Mouse (Mus musculus) embryo, embryonic 10.5 days (tissue): ENCODE measurements around the gene Gm10401.

Experiments used
- DNase-seq: peaks from one replicate; pipeline ENCODE4 v3.0.0-alpha.2; 2015; ENCODE audit warnings: low spot score

Gm10401 gene

DNA sequence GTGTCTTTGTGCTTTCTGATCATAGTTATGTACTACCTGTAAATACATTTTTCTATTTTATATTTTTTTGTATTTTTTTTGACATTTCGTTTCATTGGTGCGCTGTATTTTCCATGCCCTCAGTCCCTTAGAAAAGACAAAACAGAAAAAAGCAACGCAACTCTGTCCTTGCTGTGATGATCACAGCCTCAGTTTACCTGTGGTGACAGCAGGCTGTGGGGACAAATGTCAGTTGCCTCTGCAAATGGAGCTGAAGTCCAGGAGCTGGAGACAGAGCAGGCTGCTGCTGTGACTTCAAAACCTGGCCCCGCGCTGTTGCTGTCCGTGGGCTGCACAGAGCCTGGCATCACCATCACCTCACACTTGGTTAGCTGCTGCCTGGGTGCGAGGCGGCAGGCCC lies at the start of gene Gm10401:
Gene Gm10401, minus strand, starts transcription at position 101 of the 400 bp plus-strand sequence.
- no peak for DNase-seq

DNA sequence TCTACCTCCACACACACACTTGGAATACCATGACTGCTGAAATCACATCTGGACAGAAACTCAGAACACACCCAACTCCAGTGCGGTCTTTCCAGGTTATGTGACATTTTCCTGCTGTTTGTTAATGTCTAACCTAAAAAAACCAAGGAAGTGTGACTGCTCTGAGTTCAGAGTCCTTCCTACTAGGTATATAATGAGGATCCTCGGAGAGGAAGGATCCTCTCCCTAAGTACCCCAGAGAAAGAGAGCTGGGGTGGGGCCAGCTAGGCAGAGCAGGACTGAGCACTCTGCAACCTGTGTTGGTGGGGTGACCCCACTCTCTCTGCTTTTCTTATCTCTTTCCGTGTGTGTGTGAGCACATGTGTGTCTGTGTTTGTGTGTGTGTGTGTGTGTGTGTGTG lies 49.3 kb upstream of the Gm10401 start:
- no peak for DNase-seq

DNA sequence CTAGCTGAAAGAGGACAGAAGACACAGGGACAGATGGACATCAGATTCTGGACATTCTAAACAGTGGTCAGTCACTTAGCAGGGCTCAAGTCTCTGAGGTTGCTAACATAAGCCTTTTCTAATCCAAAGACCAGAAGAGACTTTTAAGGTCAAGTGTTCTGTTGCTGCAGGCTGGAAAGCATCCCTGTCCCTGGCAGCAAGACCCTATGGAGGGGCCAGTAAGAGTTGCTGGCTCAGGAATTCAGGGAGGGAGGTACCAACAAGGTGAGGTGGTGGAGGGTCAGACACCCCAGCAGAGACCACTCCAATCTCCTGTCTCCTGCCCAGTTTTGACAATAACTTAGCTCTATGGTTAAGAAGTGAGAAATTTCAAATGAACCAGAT lies 48.6 kb upstream of the Gm10401 start:
- DNase-seq, result no peak

DNA sequence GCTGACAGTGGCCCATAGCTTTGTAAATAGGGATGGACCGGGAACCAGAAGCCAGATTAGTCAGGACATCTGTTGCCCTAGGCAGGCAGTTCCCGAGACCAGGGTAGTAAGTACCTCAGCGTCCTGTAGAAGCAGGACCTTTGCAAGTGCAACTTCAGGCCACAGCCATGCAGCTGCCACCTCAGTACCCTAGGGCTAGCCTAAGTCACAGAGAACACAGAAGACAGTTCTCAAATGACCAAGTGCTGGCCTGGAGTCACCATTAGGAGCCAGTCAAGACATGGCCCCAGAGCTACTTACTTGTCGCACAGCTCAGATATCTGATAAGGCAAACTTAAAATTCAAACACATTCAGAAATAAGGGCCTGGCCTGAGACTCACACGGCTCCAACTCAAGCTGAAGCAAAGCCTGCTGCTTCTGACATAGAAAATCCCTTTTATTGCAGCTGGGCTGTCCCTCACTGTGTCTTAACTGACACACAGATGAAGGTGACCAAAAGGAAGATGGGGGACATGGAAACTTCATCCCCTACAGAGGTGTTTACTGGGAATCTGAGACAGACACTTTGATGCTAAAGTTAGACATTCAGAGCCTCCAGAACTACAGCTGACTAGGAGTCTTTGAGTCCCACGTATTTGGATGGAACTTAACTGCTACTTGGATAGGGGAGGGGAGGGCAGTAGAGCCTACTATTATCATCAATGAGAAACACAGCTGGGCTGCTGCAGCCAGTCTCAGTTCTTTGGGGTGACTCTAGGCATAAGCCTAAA lies 48.1 kb upstream of the Gm10401 start:
- DNase-seq, result no peak

- DNase-seq, result no peak
Observed at GRCm38 (mm10) chr5:115145253-115145968, 47.3 kb upstream of the Gm10401 start.

DNA sequence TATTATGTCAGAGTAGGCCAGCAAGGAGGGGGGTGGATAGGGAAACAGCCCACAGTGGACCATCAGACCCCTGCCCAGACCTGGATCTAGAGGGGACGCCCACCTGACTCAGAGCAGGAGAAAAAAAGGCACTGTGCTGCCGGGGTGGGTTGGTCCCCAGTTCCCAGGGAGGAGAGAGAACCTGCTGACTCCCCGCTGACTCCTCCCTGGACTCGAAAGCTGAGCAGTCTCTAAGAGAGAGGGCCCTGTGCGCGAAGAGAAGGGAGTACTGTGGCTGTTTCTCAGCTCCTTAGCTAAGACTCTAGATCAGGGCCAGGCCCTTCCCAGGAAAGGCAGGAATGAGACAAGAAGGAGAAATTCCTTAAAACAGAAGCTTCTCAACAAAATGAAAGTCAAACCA lies 46.4 kb upstream of the Gm10401 start:
- no peak for DNase-seq

DNA sequence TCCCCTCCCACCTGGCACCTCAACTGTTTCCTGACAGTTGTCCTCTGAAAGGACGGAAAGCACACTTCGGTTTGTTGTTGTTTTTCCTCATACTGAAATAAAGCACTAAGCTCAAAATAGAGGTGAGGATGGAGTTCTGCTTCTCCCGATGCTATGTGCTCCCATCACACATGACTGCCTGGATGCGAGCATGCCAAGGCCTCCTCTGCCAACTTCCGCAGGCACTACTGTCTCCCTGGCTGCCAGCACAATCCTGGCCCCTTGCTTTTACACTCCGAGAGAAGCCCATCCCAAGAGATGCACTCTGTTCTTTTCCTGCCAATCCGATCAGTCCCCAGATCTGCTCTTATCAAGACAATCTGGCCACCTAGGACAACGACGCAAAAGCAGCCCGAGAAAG lies 45.5 kb upstream of the Gm10401 start:
- no peak for DNase-seq

- no peak for DNase-seq
Observed at GRCm38 (mm10) chr5:115142166-115142697, 44.1 kb upstream of the Gm10401 start.

- DNase-seq, result no peak
Observed at GRCm38 (mm10) chr5:115140726-115141125, 42.6 kb upstream of the Gm10401 start.

- DNase-seq, result no peak
Observed at GRCm38 (mm10) chr5:115139124-115139523, 41.0 kb upstream of the Gm10401 start.

DNA sequence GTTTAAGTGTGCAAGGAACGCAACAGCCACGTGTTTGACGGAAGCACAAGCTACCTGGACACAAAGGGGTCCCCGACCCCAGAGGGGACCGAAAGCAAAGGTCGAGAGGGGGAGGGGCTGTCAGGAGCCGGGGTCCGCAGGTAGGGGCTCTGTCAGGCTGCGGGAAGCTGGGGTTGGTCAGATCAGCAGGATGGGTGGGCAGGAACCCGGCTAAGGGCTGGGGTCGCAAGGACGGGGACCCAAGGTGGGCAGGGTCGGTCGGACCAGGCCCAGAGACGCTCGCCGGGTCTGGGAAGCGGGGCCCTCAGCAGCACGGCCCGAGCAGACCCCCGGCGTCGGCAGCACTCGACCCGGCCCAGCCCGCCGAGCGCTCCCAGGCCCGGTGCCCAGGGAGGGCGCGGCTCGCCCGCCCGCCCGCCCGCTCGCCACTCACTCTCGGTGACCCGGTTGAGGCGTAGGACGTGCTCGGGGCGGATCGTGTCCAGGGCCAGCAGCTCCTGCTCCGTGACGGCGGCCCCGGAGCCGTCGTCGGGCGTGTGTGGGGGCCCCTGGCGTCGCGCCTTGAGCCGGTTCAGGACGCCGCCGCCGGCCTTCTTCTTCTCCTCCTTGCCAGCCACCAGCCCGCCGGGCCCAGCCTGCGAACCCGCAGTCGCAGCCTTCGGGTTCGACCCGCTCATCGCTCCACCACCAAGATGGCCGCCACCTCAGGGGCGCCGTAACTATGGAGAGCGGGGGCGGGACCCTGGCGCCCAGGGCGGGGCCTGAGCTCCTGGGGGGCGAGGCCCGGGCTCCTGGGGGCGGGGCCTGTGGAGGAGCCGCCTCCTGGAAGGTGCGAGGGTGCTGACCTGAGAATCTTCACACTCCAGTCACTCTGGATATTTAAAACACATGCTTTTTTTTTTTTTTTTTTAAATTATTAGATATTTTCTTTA lies 36.4 kb upstream of the Gm10401 start, which contains the start of gene Unc119b:
Gene Unc119b, minus strand, starts transcription at position 742 of the 932 bp plus-strand sequence.
- DNase-seq, result peak; percentile 92

GRCm38 (mm10) chr5:115133358-115134066 lies 35.4 kb upstream of the Gm10401 start:
- DNase-seq, result no peak

DNA sequence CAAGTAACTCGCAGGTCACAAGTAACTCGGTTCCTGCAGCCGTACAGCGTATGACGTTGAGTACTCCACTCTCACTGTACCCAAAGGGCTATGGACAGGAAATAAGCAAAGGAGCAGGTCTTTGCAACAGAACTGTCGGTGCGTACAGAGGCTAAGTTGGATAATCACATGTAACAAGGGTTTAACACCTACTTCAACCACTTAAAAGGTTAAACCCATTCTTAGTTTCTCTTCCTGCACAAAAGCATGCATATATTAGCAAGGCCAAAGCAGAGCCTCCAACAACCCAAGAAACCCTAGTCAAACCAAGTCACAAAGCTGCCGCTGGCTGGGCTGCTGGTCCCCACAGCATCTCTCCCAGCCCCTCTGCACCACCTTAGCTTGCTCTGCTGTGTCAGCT lies 34.4 kb upstream of the Gm10401 start:
- no peak for DNase-seq

GRCm38 (mm10) chr5:115129328-115129727 lies 31.2 kb upstream of the Gm10401 start:
- no peak for DNase-seq

DNA sequence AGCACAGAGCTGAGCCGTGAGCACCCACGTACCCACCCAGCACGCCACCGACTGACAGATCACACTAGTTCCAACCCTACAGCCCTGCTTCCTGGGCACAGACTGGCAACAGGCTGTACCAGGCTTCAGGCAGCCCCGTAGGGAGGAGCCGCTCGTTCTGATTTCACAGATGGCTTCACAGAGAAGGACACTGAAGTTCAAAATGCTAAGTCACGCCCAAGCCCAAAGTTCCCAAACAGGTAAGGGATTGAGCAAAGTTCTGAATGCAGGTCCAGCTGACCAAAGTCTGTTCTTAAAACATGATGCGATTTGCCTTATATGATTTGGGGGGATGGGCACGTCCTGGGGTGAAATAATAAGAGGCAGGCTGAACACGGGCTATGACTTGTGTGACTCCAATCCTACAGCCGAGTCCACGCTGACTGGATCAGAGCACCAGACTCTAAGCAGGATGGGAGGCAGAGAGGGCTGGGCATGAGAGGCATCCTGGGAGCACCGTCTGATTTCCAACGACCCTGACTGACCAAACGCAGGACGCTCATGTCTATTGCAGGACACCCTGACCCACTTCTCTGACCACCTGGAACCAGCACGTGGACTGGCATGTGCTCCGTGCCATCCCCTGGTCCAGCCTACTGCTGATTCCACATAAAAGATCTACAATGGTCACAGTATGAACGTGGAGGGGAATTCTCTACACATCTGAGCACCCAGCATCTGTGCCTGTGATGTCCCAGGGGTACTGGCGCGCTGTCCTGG lies 29.5 kb upstream of the Gm10401 start:
- no peak for DNase-seq

GRCm38 (mm10) chr5:115126578-115127312 lies 28.6 kb upstream of the Gm10401 start:
- DNase-seq, result no peak

GRCm38 (mm10) chr5:115125211-115125871 lies 27.2 kb upstream of the Gm10401 start:
- peak; percentile 84 for DNase-seq

GRCm38 (mm10) chr5:115124690-115125089 lies 26.6 kb upstream of the Gm10401 start:
- DNase-seq, result no peak

DNA sequence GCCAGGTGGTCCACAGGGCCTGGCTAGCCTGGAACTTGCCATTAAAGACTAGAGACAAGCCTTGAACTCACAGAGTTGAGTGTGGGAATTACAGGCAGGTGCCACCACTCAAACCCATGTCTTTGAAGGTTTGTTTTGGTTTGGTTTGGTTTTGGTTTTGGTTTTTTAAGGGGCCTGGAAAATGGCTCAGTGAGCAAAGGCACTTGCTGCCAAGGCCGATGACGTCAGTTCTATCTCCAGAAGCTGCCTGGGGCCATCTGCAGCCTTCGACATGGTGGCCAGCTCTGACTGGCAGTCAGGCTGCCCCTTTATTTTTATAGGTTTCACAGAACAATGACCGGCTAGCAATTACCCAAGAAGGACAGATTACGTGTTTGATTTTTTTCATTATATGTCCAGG lies 22.9 kb upstream of the Gm10401 start:
- DNase-seq, result no peak
